Mouse (Mus musculus): ENCODE measurements around the gene Osbpl6. TPM values are rescaled to one million over a fixed set of nuclear protein-coding genes. Genes with fewer than 3 reads are reported as not detected.

Osbpl6 gene
- polyA plus RNA-seq, 1 experiment: 64.5 TPM

DNA sequence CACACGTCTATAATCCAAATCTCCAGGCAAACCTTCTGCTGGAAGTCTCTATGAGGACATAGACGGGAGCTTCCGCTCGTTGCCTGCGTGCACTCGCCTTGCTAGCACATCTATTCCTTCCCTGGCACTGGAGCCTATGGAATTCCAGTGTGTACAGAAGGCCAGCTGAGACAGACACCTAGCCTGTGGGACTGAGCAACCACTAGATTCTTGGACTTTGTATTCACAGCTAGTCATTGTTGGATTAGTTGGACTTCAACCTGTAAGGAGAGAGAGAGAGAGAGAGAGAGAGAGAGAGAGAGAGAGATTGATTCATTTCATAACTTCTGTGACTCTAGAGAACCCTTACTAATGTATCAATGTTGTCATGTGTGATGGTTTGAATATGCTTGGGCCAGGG lies 105.8 kb downstream of the Osbpl6 start:
- no peak for DNase-seq
- TF ChIP-seq POLR2A (IDR thresholded peaks at IDR 0.05; ENCODE audit: borderline replicate concordance, extremely low read depth, low read depth, low read length) (no peak), CTCF (IDR thresholded peaks at IDR 0.05; ENCODE audit: insufficient read depth, low read length) (no peak)
- Histone ChIP-seq H3K4me1 (ENCODE audit: control insufficient read depth, insufficient read depth, low read length) (no peaks in the 10 kb centered on the region), H3K4me3 (replicated peaks; ENCODE audit: extremely low read depth, low read depth, low read length) (no peak overlapping the region)
- 95% methylated on average over 6 of the region's 6 CpGs for WGBS

DNA sequence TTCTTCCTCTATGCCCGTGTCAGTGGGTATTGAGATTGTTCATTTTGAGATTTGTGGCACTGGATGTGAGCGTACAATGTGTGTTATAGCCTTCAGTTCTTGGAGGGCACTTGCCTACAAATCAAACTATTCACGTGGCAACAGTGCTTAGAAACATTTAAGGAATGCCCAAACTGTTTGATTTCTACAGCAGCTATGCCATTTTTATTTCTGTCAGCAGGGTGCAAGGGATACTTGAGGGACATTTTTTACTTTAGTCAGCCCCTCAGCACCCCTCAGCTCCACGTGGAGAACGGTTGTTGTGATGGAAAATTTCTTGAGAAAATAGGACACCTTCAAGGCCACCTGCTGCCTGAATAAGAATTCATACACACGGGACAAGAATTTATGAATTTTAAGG lies 106.6 kb downstream of the Osbpl6 start:
- Histone ChIP-seq H3K4me3 (replicated peaks; ENCODE audit: extremely low read depth, low read depth, low read length) (no peak overlapping the region), H3K4me1 (ENCODE audit: control insufficient read depth, insufficient read depth, low read length) (no peaks in the 10 kb centered on the region)
- DNase-seq: no peak
- 56% methylated on average over 6 of the region's 6 CpGs for WGBS
- TF ChIP-seq CTCF (IDR thresholded peaks at IDR 0.05; ENCODE audit: insufficient read depth, low read length) (no peak), POLR2A (IDR thresholded peaks at IDR 0.05; ENCODE audit: borderline replicate concordance, extremely low read depth, low read depth, low read length) (no peak)

DNA sequence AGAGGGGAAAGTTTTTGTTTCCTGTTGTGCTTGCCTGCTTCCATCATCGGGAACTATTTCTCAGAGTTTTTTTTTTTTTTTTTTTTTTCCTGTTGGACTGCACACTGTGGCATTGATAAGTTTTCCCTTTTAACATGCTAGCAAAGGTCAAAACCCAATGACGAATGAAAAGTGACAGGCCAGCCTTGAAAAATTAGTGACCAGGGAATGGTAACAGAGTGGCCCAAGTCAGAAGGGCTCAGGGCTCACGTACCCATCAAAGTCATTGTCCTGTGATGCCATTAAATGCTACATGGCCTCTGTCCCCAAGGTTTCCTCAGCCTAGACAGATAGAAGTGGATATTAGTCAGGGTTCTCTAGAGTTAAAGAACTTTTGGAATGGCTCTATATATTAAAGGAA lies 107.0 kb downstream of the Osbpl6 start:
- TF ChIP-seq CTCF (IDR thresholded peaks at IDR 0.05; ENCODE audit: insufficient read depth, low read length): no peak
- no peak for TF ChIP-seq POLR2A (IDR thresholded peaks at IDR 0.05; ENCODE audit: borderline replicate concordance, extremely low read depth, low read depth, low read length)
- Histone ChIP-seq H3K4me3 (replicated peaks; ENCODE audit: extremely low read depth, low read depth, low read length) (no peak overlapping the region), H3K4me1 (ENCODE audit: control insufficient read depth, insufficient read depth, low read length) (no peaks in the 10 kb centered on the region)
- 55% methylated on average over 3 of the region's 3 CpGs for WGBS
- no peak for DNase-seq

DNA sequence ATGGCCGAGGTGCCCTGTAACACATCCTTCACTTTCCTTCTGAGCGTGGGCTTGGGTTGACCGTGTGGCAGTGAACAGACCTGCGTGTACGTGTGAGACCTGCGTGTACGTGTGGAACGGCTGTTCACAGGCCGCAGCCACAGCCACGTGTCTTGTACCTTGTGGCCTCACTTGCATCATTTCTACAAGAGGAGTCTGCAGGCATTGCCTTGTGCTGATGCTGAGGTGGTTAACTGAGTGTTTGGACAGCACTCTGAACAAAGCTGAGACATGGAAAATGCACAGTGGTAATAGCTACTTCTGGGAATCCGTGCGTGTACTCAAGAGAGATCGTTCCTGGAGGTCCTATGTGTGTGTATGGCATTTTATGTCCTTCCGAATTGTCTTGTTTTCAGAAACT lies 111.2 kb downstream of the Osbpl6 start:
- Histone ChIP-seq H3K4me1 (ENCODE audit: control insufficient read depth, insufficient read depth, low read length) (no peaks in the 10 kb centered on the region), H3K4me3 (replicated peaks; ENCODE audit: extremely low read depth, low read depth, low read length) (no peak overlapping the region)
- no peak for TF ChIP-seq POLR2A (IDR thresholded peaks at IDR 0.05; ENCODE audit: borderline replicate concordance, extremely low read depth, low read depth, low read length)
- TF ChIP-seq CTCF (IDR thresholded peaks at IDR 0.05; ENCODE audit: insufficient read depth, low read length): no peak
- no peak for DNase-seq
- WGBS: 70% methylated on average over 14 of the region's 14 CpGs

DNA sequence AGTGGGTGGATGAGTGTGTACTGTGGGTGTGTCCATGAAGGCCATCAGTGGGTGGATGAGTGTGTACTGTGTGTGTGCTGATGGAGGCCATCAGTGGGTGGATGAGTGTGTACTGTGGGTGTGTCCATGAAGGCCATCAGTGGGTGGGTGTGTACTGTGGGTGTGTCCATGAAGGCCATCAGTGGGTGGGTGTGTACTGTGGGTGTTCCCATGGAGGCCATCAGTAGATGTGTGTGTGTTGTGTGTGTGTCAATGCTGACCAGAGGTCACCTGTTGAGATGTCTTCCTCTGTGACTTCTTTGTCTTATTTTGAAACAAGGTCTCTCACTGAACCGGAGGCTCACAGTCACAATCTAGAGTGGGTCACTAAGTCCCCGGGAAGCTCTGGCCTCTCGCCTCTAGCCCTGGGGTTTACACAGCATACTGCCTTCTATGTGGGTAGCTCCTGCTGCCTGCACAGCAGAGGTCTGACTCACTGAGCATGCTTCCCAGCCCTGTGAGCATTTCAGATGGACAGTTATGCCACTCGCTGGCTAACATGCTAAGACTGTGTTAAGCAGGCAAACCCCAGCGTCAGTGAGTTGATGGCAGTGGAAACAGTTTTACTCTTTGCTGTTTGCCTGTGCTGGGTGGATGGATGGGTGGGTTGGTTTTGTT lies 112.2 kb downstream of the Osbpl6 start:
- WGBS: 88% methylated on average over 5 of the region's 5 CpGs
- no peak for DNase-seq
- no peaks in the 10 kb centered on the region for H3K4me1 ChIP-seq (ENCODE audit: control insufficient read depth, insufficient read depth, low read length)
- TF ChIP-seq POLR2A (IDR thresholded peaks at IDR 0.05; ENCODE audit: borderline replicate concordance, extremely low read depth, low read depth, low read length): no peak
- TF ChIP-seq CTCF (IDR thresholded peaks at IDR 0.05; ENCODE audit: insufficient read depth, low read length): no peak
- no peak overlapping the region for H3K4me3 ChIP-seq (replicated peaks; ENCODE audit: extremely low read depth, low read depth, low read length)

DNA sequence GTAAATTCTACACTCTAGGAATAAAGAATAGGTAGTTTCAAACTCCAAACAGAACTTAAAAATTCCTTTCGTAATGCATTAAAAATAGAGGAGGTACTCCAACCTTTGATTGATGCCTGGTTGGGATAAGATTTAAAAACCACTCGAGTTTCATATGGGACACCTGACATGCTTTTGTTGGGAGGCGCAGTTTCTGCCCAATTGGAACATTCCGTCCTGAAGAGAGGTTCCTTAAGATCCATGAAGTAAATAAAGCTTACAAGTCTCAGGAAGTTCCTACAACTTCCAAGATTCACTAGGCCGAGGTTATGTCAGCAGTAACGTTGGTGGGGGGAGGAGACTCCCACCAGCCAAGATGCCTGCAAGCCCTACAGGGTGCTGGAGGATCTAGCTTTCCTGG lies 115.3 kb downstream of the Osbpl6 start:
- Histone ChIP-seq H3K4me3 (replicated peaks; ENCODE audit: extremely low read depth, low read depth, low read length) (no peak overlapping the region), H3K4me1 (ENCODE audit: control insufficient read depth, insufficient read depth, low read length) (no peaks in the 10 kb centered on the region)
- no peak for DNase-seq
- TF ChIP-seq POLR2A (IDR thresholded peaks at IDR 0.05; ENCODE audit: borderline replicate concordance, extremely low read depth, low read depth, low read length): no peak
- no peak for TF ChIP-seq CTCF (IDR thresholded peaks at IDR 0.05; ENCODE audit: insufficient read depth, low read length)
- WGBS: 67% methylated on average over 6 of the region's 6 CpGs

DNA sequence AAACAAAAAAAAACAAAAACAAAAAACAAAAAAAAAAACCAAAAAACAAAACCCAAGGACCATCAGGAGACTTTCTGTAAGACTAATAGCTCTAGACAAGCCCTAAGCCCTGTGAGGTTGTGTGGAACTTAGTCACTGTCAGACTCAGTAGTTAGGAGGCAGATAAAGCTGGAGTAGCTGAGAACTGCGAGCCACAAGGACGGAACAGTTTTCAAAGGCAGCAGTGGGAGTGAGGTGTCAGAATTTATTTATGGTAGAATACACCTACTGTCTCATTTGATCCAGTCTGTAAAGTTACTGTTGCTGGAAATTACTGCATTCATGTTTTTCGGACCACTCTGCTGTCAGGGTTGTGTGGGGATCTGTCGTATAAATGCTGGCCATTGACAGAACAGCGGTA lies 118.1 kb downstream of the Osbpl6 start:
- 92% methylated on average over 5 of the region's 5 CpGs for WGBS
- no peak for TF ChIP-seq POLR2A (IDR thresholded peaks at IDR 0.05; ENCODE audit: borderline replicate concordance, extremely low read depth, low read depth, low read length)
- TF ChIP-seq CTCF (IDR thresholded peaks at IDR 0.05; ENCODE audit: insufficient read depth, low read length): no peak

DNA sequence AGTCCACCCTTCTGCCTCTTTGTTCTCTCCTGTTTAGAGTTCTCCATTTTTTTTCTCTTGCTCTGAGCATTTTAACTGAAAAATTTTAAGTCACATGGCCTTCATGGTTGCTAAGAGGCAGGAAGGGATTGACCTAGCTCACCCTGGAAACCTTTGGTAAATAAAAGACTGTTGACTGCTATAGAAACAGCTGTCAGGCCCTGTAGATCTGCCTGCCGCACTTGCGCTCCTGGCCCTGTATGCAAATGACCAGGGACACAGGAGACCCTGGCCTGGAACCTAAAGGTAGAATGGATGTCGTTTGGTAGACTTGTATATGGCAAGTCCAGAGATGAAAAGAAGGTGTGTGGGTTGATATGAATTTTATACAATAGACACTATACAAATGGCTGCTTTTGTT lies 119.3 kb downstream of the Osbpl6 start:
- no peak for DNase-seq
- 58% methylated on average over 3 of the region's 3 CpGs for WGBS
- H3K4me1 ChIP-seq (ENCODE audit: control insufficient read depth, insufficient read depth, low read length): no peaks in the 10 kb centered on the region
- no peak for TF ChIP-seq POLR2A (IDR thresholded peaks at IDR 0.05; ENCODE audit: borderline replicate concordance, extremely low read depth, low read depth, low read length)
- TF ChIP-seq CTCF (IDR thresholded peaks at IDR 0.05; ENCODE audit: insufficient read depth, low read length): no peak
- H3K4me3 ChIP-seq (replicated peaks; ENCODE audit: extremely low read depth, low read depth, low read length): no peak overlapping the region

More for the DNA sequence above, 118.1 kb downstream of the Osbpl6 start:
- Histone ChIP-seq H3K4me1 (ENCODE audit: control insufficient read depth, insufficient read depth, low read length) (no peaks in the 10 kb centered on the region), H3K4me3 (replicated peaks; ENCODE audit: extremely low read depth, low read depth, low read length) (no peak overlapping the region)
- DNase-seq: no peak

DNA sequence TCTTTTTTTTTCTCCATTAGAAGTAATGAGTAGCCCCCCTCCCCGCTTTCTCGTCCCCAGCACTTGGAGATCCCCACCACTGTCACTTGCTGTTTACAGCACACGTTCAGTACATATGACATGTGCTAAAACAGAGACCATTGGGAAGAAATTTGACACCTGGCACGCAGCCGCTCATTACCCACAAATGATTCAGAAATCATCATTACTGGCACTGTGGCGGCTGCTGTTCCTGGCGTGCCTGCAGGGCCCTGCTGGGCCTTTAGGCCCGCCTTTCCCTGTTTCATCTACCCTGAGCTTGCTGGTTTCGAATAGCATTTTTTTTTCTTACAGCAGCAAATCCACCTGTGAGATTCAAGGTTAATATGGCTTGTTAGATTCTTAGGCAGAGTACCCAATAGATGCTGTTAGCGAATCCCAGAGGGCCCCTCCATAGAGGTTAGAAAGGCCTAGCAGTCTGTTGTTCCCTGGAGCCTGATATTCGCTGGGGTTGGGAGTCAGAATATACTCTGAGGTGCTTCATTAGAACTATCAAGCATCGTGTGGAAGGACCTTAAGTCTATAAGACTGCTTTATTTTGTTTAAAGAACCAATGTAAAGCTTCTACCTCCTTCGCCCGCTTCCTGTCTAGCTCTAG lies 126.3 kb downstream of the Osbpl6 start:
- DNase-seq: no peak
- TF ChIP-seq CTCF (IDR thresholded peaks at IDR 0.05; ENCODE audit: insufficient read depth, low read length): no peak
- no peak overlapping the region for H3K4me3 ChIP-seq (replicated peaks; ENCODE audit: extremely low read depth, low read depth, low read length)
- 80% methylated on average over 14 of the region's 14 CpGs for WGBS
- H3K4me1 ChIP-seq (ENCODE audit: control insufficient read depth, insufficient read depth, low read length): no peaks in the 10 kb centered on the region

DNA sequence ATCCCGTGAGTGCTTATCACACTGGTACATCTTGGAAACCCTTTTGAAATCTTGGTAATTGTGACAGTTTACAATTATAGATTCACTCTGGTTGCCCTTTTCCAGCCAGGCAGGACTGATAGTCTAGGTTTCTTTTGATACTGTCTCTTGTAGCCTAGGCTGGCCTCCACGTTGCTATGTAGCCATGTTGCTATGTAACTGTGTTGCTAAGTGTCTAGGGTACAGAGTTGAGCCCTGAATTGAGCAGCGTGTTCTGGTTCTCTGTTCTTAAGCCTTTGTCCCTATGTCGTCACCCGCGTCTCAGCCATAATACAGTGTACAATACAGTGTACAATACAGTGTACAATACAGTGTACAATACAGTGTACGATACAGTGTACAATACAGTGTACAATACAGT lies 128.6 kb downstream of the Osbpl6 start:
- no peaks in the 10 kb centered on the region; the same call in 1 of the 2 replicates for H3K4me1 ChIP-seq (ENCODE audit: control insufficient read depth, insufficient read depth, low read length)
- WGBS: 78% methylated on average over 7 of the region's 7 CpGs
- no peak for DNase-seq
- no peak overlapping the region for H3K4me3 ChIP-seq (replicated peaks; ENCODE audit: extremely low read depth, low read depth, low read length)
- TF ChIP-seq POLR2A (IDR thresholded peaks at IDR 0.05; ENCODE audit: borderline replicate concordance, extremely low read depth, low read depth, low read length) (no peak), CTCF (IDR thresholded peaks at IDR 0.05; ENCODE audit: insufficient read depth, low read length) (no peak)
